Mouse (Mus musculus) thymus, adult 2 months (tissue): ENCODE results near the gene Nr2c2ap.

Source experiments
- CTCF ChIP-seq: fragments of 200-500 bp; IDR thresholded peaks from 2 replicates; pipeline ENCODE4 v1.5.1; 2012; ENCODE audit warnings: mild to moderate bottlenecking, control low read depth, low read length, moderate library complexity, borderline replicate concordance; ENCODE audit not compliant: control insufficient read depth, poor library complexity, insufficient read depth; ENCODE audit errors: extremely low read depth
- POLR2A ChIP-seq: fragments of 200-500 bp; IDR thresholded peaks from 2 replicates; pipeline ENCODE4 v1.6.1; 2012; ENCODE audit warnings: mild to moderate bottlenecking, low read length, control low read depth, moderate library complexity; ENCODE audit not compliant: control insufficient read depth, poor library complexity, insufficient read depth; ENCODE audit errors: extremely low read depth

DNA sequence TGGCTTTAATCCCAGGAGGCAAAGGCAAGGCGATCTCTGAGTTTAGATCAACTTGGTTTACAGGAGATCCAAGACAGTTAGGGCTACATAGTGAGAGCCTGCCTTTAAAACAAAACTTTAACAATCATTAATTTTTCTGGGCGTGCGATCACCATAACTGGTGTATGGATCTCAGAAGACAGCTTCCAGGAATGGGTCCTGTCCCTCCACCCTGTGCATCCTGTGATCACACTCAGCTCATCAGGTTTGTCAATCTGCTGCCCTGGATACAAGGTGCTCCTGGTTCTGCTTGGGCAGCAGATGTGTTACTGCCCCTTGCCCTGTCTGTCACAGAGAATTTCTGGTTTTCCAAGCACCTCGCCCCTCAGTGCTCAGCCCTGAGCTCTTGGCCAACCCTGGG is 28.1 kb downstream of the Nr2c2ap start:
- no peak for TF ChIP-seq POLR2A
- TF ChIP-seq CTCF, result no peak
